Mouse (Mus musculus): ENCODE data around the gene Samd4.

Gene Samd4

GRCm38 (mm10) chr14:46959166-46959721 lies 76.6 kb downstream of the Samd4 start:
- DNase-seq = no peak

GRCm38 (mm10) chr14:46959831-46960230 lies 77.2 kb downstream of the Samd4 start:
- no peak for DNase-seq

- no peak for DNase-seq
Observed at GRCm38 (mm10) chr14:46962832-46963231, 80.2 kb downstream of the Samd4 start.

- no peak for DNase-seq
Observed at GRCm38 (mm10) chr14:46964074-46964872, 81.6 kb downstream of the Samd4 start.

GRCm38 (mm10) chr14:46966206-46966605 lies 83.6 kb downstream of the Samd4 start:
- DNase-seq = no peak

- DNase-seq = no peak
Observed at GRCm38 (mm10) chr14:46968046-46968445, 85.4 kb downstream of the Samd4 start.

- DNase-seq = no peak
Observed at GRCm38 (mm10) chr14:46970673-46971072, 88.0 kb downstream of the Samd4 start.

GRCm38 (mm10) chr14:46971802-46972201 lies 89.1 kb downstream of the Samd4 start:
- DNase-seq = no peak

- no peak for DNase-seq
Observed at GRCm38 (mm10) chr14:46974874-46975273, 92.2 kb downstream of the Samd4 start.

- no peak for DNase-seq
Observed at GRCm38 (mm10) chr14:46975969-46976368, 93.3 kb downstream of the Samd4 start.

GRCm38 (mm10) chr14:46976712-46977111 lies 94.1 kb downstream of the Samd4 start:
- no peak for DNase-seq

- no peak for DNase-seq
Observed at GRCm38 (mm10) chr14:46977660-46978059, 95.0 kb downstream of the Samd4 start.

- DNase-seq = no peak
Observed at GRCm38 (mm10) chr14:46979172-46979571, 96.5 kb downstream of the Samd4 start.

- DNase-seq = no peak
Observed at GRCm38 (mm10) chr14:46980736-46981438, 98.2 kb downstream of the Samd4 start.

GRCm38 (mm10) chr14:46982106-46982505 lies 99.5 kb downstream of the Samd4 start:
- DNase-seq = no peak

GRCm38 (mm10) chr14:46984542-46985125 lies 102.0 kb downstream of the Samd4 start:
- DNase-seq = no peak

GRCm38 (mm10) chr14:46989694-46990093 lies 107.0 kb downstream of the Samd4 start:
- no peak for DNase-seq

- DNase-seq = no peak
Observed at GRCm38 (mm10) chr14:46990450-46990849, 107.8 kb downstream of the Samd4 start.

- no peak for DNase-seq
Observed at GRCm38 (mm10) chr14:46994704-46995103, 112.0 kb downstream of the Samd4 start.

GRCm38 (mm10) chr14:46999321-47000025 lies 116.8 kb downstream of the Samd4 start:
- DNase-seq = no peak

GRCm38 (mm10) chr14:47000096-47000736 lies 117.6 kb downstream of the Samd4 start:
- no peak for DNase-seq

Measured in cerebellum, adult 8-10 months (tissue).